Mouse (Mus musculus) forebrain, embryonic 13.5 days (tissue): ENCODE measurements at regions not wholly inside any gene's neighbourhood (a gene's known extent, or its start where the extent isn't known, plus 50 kb on each side); places are given as distances from the start of the nearest gene placed in this dataset.

Experiments used
- ATAC-seq: fragments of 200-750 bp; cut with Nextera tagmentation; 2 replicates; pipeline ENCODE4 v1.8.0; 2017
- H3K27ac ChIP-seq: fragments of 300-500 bp; sonication (generic); 2 replicates; pipeline ENCODE4 v1.5.1; 2015; ENCODE audit warnings: inconsistent platforms, mild to moderate bottlenecking, moderate library complexity
- H3K27me3 ChIP-seq: fragments of 300-500 bp; sonication (generic); 2 replicates; pipeline ENCODE4 v1.6.1; 2015; ENCODE audit warnings: mild to moderate bottlenecking, inconsistent platforms
- H3K36me3 ChIP-seq: fragments of 300-500 bp; sonication (generic); 2 replicates; pipeline ENCODE4 v1.6.1; 2015; ENCODE audit warnings: mild to moderate bottlenecking, inconsistent platforms; ENCODE audit not compliant: poor library complexity, severe bottlenecking
- H3K4me1 ChIP-seq: fragments of 300-500 bp; sonication (generic); 2 replicates; pipeline ENCODE4 v1.6.1; 2015; ENCODE audit warnings: inconsistent platforms
- H3K4me2 ChIP-seq: fragments of 300-500 bp; sonication (generic); 2 replicates; pipeline ENCODE4 v1.6.1; 2015; ENCODE audit warnings: inconsistent platforms, mild to moderate bottlenecking, moderate library complexity
- H3K4me3 ChIP-seq: fragments of 300-500 bp; sonication (generic); 2 replicates; pipeline ENCODE4 v1.5.1; 2015; ENCODE audit warnings: mild to moderate bottlenecking, inconsistent platforms
- H3K9ac ChIP-seq: fragments of 300-500 bp; sonication (generic); 2 replicates; pipeline ENCODE4 v1.6.1; 2015; ENCODE audit warnings: mild to moderate bottlenecking, inconsistent platforms
- H3K9me3 ChIP-seq: fragments of 300-500 bp; sonication (generic); replicated peaks from 2 replicates; pipeline ENCODE4 v1.6.1; 2016; ENCODE audit warnings: inconsistent platforms
- WGBS: fragments of 180-500 bp; shearing (Covaris S2); methylation state at CpG from one replicate; pipeline ENCODE4 v1.1.7; 2015; 5-methylcytosine and 5-hydroxymethylcytosine counted together

GRCm38 (mm10) chr14:109457537-109458053 is 543.6 kb upstream of the Slitrk1 start:
- no peaks in the 10 kb centered on the region for H3K9me3 ChIP-seq
- H3K4me1 ChIP-seq, result no peaks in the 10 kb centered on the region
- no peaks in the 10 kb centered on the region for H3K36me3 ChIP-seq
- H3K9ac ChIP-seq, result no peak overlapping the region
- no peak overlapping the region for H3K4me3 ChIP-seq
- no peaks in the 10 kb centered on the region for H3K27me3 ChIP-seq
- H3K27ac ChIP-seq, result no peak overlapping the region
- no peak for ATAC-seq
- H3K4me2 ChIP-seq, result no peak overlapping the region

- H3K9me3 ChIP-seq, result no peaks in the 10 kb centered on the region
- H3K27ac ChIP-seq, result no peak overlapping the region
- no peaks in the 10 kb centered on the region for H3K4me1 ChIP-seq
- no peaks in the 10 kb centered on the region for H3K27me3 ChIP-seq
- H3K4me2 ChIP-seq, result no peak overlapping the region
- no peaks in the 10 kb centered on the region for H3K36me3 ChIP-seq
- H3K9ac ChIP-seq, result no peak overlapping the region
- no peak overlapping the region for H3K4me3 ChIP-seq
- ATAC-seq, result no peak
These were observed 520.2 kb upstream of the Slitrk1 start for GRCm38 (mm10) chr14:109434205-109434604.

- H3K9me3 ChIP-seq, result no peaks in the 10 kb centered on the region
- ATAC-seq, result peak; percentile 67
- no peak overlapping the region for H3K4me3 ChIP-seq
- no peaks in the 10 kb centered on the region for H3K4me1 ChIP-seq
- H3K36me3 ChIP-seq, result no peaks in the 10 kb centered on the region
- H3K27me3 ChIP-seq, result no peaks in the 10 kb centered on the region
- H3K9ac ChIP-seq, result no peak overlapping the region
- no peak overlapping the region for H3K4me2 ChIP-seq
- WGBS, result 40% methylated on average over 3 of the region's 3 CpGs
- no peak overlapping the region for H3K27ac ChIP-seq
These were observed 519.1 kb upstream of the Slitrk1 start for GRCm38 (mm10) chr14:109432893-109433524.
